Mouse (Mus musculus): Measurements from ENCODE around the gene Gm20696. TPM values are rescaled to one million over a fixed set of nuclear protein-coding genes. Genes with fewer than 3 reads are reported as not detected.
A peak's percentile ranks its signal among the peaks of the same experiment; 100 is the strongest.

Gene Gm20696
- 1.5 and 1.6 TPM in 2 replicates for polyA plus RNA-seq (2012; rRNA removed)

DNA sequence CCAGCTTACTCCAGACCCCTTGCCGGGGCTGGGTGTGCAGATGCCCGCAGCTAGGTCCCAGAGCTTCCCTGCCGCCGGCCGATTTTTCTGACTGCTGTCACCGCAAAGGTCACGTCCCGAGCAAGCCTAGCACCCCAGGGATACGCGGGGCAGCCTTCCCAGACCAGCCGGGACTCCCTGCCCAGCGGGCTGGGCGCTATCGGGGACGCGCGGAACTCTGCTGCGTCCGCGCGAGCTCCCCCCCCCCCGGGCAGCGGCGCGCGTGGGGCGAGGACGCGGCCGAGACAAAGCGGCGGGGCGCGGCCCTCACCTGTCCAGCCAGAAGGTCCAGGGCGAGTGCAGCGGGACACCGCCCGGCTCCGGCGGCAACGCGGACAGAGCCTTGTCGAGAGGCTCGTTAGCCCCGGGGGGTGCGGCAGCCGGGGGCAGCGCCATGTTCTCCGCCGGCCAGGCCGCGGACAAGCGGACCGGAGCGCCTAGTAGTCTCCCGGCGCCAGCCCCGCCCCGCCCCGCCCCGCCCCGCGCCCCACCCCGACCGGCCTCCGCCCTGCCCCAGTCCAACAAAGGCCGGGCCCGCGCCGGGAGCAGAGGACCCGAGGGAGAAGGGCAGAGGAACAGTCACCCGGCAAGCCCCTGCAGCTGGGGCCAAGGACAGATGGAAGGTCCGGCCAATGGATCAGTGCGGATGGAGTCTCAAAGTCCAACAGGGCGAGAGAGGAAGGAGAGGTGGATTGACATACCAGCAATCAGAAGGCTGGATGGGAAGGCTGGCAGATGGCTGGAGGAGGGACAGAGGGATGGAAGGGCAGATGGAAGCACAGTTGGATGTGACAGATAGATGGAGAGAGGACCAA lies at the start of gene Gm20696, which contains the start of gene Eif4e3:
TSS of gene Gm20696 (minus strand) at position 480 of the 854 bp plus-strand sequence.
TSS of gene Eif4e3 (minus strand) at position 454 of the 854 bp plus-strand sequence.
- DNase-seq (ENCODE audit: extremely low spot score in 1 of 2, low spot score in 1 of 2), result no peak

DNA sequence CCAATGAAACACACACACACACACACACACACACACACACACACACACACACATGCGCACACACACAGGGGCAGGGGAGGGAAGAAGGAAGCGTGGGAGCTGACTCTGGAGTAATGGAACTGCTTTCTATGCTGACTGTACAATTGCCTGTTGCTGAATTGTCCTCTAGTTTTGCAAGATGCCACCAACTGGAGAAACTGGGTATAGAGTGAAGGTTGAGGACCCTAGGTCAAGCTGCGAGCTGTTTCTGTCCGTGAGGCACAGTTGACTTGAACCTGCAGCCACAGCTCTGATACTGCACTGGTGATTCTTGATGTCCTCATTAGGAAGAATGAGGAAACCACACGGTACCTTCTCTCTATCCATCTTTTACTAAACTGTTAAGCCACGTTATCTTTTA lies 49.3 kb upstream of the Gm20696 start:
- DNase-seq (ENCODE audit: extremely low spot score in 1 of 2, low spot score in 1 of 2), result no peak

DNA sequence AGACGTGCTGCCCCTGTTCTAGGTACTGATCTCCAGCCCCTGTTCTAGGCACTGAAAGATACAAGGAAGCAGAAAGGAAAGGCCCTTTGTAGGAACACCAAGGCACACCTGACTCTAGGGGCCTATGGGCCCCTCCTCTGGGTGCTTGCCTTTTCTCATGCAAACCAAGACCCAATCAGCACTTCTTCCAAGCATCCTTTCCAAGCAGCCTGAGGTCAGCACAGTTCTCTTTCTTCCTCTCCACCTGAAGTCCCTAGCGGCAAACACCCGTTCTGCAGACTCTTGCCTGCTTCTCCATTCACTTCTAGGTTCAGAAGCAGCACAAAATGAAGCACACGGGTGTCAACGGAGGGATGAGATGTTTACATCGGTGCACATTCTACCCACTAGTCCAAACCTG lies 48.6 kb upstream of the Gm20696 start:
- no peak for DNase-seq (ENCODE audit: extremely low spot score in 1 of 2, low spot score in 1 of 2)

DNA sequence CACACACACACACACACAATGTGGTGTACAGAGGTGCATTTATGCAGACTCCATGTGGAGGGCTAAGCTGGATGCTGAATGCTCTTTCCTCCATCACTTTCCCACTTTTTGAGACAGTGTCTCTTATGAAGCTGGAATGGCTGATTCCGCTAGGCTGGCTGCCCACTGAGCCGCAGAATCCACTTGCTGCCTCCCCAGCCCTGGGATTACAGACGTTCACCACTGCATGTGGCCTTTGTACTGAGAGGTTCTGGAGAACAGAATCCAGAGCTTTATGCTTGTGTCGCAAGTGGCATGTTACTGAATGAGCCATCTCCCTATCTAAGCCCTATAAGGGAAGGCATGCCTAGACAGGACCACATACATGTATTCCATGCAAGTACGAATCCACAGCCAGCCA lies 46.7 kb upstream of the Gm20696 start:
- no peak for DNase-seq (ENCODE audit: extremely low spot score in 1 of 2, low spot score in 1 of 2)

DNA sequence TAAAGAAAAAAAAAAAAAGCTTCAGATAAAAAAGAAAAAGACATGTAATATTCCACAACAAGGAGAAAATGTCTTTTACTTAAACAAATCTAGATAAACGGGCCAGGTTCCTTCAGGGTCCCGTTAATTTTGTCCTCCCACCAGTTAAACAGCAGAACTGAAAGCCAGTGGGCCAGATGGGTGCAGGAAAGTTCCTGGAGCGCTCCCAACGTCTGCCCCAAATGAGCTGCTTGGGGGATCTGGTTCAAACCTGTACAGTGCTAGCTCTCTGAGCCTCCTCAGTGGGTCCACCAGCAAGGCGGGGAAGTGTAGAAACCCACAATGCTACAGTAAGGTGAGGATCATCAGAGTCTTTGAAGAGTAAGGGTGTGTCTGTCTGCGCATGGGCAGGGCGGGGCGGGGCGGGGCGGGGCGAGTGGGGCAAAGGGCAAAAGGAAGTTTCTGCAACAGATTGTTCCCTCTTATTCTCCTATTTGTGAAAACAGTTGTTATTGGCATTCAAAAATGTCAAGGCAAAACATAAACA lies 45.0 kb upstream of the Gm20696 start:
- DNase-seq (ENCODE audit: extremely low spot score in 1 of 2, low spot score in 1 of 2), result no peak

DNA sequence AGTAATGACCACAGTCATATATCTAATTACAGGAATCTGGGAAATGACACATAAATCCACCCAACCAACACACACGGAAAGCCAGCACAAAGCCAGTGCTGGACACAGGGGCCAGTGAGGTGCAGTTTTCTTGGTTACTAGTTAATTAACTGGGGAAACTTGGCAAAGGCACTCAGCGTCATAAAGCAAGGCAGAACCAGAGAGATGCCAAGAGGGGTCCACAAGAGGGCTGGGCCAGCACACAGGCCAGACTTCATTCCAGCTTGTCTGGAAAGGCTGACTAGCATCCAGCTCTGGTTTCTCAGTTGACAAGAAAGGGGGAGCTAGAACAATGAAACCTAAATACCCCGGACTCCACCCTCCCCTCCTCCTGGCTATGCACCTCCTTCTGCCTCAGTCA lies 33.9 kb upstream of the Gm20696 start:
- DNase-seq (ENCODE audit: extremely low spot score in 1 of 2, low spot score in 1 of 2), result no peak

DNA sequence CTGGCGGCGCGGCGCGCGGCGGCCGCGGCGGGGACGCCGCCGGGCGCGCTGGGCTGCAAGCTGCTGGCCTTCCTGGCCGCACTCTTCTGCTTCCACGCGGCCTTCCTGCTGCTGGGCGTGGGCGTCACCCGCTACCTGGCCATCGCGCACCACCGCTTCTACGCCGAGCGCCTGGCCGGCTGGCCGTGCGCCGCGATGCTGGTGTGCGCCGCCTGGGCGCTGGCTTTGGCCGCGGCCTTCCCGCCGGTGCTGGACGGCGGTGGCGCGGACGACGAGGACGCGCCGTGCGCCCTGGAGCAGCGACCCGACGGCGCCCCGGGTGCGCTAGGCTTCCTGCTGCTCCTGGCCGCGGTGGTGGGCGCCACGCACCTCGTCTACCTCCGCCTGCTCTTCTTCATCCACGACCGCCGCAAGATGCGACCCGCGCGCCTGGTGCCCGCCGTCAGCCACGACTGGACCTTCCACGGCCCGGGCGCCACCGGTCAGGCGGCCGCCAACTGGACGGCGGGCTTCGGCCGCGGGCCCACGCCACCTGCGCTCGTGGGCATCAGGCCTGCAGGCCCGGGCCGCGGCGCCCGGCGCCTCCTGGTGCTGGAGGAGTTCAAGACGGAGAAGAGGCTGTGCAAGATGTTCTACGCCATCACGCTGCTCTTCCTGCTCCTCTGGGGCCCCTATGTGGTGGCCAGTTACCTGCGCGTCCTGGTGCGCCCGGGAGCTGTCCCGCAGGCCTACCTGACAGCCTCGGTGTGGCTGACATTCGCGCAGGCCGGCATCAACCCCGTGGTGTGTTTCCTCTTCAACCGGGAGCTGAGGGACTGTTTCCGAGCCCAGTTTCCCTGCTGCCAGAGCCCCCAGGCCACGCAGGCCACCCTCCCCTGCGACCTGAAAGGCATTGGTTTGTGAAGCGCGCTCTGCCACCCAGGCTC lies 26.6 kb upstream of the Gm20696 start:
- peak in 1 of 2 experiments; percentile 24 for DNase-seq (ENCODE audit: extremely low spot score in 1 of 2, low spot score in 1 of 2)

DNA sequence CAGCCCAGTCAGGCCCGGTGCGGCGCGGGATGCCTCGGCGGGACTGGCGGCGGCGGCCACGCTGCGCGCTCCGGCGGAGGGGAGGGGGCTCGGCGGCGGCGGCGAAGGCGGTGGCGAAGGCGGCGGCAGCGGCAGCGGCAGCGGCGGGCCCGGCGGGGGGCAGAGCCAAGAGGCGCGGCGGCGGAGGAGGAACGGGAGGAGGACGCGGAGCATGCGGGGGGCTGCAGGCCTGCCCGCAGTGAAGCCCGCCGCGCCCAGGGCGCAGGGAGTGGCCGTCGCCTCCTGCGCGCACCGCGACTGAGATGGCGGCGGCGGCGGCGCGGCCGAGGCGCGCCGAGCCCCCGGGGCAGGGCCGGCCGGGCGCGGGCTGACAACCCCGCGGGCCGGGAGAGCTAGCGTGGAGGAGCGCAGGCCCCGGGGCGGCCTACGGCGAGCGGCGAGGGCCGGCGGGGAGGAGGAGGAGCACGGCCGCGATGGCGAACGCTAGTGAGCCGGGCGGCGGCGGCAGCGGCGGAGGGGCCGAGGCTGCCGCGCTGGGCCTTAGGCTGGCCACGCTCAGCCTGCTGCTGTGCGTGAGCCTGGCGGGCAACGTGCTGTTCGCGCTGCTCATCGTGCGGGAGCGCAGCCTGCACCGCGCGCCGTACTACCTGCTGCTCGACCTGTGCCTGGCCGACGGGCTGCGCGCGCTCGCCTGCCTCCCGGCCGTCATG lies 25.8 kb upstream of the Gm20696 start, which contains the start of gene Gpr27:
TSS of gene Gpr27 (plus strand) at position 474 of the 710 bp plus-strand sequence.
- DNase-seq (ENCODE audit: extremely low spot score in 1 of 2, low spot score in 1 of 2), result peak in 1 of 2 experiments; percentile 49

DNA sequence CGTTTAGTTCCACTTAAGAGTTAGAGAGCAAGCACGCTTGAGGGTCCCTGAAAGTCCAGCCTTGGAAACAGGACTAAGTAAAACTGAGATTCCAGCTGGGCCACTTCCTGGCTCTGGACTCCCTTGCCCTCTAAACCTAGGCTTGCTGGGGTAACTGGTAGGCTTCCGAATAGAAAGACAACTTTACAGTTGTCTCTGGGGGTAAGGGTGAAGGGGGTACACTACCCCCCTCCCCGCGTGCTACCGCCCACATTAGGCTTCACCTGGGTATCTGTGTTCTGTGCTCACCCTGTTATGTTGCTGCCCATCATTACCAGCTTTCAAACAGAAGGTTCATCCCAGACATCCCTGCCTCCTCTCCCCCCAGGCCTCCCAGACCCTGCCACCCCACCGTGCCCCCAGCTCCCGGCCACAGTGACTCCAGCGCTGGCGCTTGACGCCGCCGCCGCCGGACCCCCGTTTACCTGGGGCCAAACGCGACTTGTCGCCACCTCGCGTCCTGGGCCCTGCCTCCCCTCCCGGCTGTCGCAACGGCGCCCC lies 25.1 kb upstream of the Gm20696 start:
- DNase-seq (ENCODE audit: extremely low spot score in 1 of 2, low spot score in 1 of 2), result no peak

DNA sequence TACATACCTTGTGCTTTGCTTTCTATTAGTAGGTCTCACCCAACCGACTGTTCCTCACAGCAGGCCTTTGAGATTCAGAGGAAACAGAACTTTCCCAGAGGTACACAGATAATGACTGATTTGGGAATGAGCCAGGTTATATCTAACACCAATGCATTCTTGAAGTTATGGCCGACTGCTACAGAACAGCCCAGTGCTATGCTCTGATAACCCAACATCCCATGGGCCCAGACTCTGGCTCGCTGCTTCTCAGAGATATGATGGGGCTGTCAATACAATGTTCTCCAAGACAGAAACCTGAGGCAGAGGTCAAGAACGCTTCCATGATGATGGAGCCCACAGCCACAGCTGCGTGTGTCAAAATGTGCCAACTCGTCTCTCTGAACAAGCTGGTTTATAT lies 21.9 kb upstream of the Gm20696 start:
- DNase-seq (ENCODE audit: extremely low spot score in 1 of 2, low spot score in 1 of 2), result no peak

DNA sequence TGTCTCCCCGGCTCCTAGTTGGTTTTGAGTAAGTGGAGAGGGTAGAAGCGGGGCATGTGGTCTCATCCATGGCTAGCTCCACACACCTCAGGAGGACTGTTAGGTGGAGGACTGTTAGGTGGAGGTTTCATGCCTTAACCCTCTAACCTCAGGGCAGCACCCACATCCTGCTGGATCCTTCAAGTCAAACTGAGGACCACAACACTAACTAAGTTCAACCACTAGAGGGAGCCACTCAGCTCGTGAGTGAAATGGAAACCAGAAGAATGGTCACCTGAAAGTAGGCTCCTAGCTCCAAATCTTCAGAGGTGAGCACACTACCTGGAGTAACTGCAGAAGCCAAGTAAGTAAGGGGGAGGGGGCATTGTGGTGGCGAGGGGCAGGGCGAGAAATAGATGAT lies 18.3 kb upstream of the Gm20696 start:
- DNase-seq (ENCODE audit: extremely low spot score in 1 of 2, low spot score in 1 of 2), result no peak

DNA sequence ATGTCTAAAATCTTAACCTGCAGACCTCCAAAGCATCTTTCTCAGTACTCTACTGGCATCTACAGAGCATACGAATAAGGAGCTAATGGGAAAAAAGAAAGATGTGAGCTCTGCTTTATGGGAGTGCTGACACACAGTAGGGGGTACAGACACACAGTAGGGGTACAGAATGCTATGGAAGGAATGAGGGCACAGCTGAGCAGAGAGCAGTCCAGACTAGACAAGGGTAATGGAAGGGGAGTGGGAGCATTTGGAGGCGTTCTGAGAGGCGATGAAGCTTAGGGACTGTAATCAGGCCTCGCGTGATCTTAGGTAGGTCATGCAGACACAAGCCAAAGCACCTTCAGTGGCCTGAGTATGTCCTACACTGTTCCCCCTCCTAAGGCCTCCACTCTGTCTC lies 17.4 kb upstream of the Gm20696 start:
- DNase-seq (ENCODE audit: extremely low spot score in 1 of 2, low spot score in 1 of 2), result no peak

DNA sequence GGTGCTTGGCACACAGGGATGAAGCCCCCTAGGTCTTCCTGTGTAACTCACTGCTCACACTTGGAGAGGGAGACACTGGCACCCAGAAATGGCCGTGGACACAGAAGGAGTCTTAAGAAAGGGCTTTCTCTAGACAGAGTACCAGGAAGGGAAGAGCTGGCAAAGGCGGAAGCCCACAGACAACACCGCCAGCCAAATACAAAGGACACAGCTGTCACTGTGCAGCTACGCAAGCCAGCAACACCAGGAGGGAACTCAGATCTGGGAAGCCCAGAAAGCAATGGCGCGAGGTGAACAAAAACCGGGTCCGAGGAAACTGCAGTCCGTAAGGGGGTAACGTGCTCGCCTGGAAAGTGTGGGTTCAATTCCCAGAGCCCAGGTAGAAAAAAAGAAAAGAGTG lies 11.5 kb upstream of the Gm20696 start:
- DNase-seq (ENCODE audit: extremely low spot score in 1 of 2, low spot score in 1 of 2), result no peak

DNA sequence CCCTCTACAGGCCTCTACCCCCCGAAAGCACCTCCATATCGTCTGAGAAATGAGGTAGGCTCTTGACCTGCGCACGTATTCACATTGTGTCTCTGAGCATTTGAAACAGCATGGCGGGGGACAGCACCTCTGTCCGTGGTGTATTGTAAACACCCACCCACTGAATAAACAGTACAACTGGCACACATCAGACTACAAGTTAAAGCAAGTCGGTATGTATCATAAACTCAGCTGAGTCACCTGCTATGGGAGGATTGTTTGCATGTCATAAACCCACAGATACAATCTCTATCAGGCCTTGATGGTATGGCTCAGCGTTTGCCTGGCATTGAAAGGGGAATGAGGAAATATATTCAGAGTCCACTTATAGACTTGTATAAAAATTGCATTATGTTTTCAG lies 10.7 kb upstream of the Gm20696 start:
- no peak for DNase-seq (ENCODE audit: extremely low spot score in 1 of 2, low spot score in 1 of 2)

DNA sequence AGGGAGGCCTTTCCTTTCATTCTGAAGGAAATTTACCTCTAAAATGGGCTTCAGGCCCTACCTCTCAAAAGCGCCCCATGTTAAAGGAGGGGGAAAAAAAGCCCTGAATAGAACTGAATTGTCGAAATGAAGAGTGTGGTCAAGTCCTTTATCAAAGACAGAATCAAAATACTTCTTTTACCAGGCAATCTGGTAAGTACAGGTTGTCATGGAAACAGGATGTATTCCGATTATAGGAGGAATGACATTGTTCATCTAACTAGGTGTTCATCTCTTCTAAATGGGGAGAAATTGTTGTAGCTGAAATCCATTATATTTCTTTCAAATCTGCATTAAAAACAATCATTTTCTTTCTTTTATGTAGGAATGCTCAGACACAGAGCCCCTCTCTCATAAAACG lies 7.9 kb upstream of the Gm20696 start:
- DNase-seq (ENCODE audit: extremely low spot score in 1 of 2, low spot score in 1 of 2), result no peak

DNA sequence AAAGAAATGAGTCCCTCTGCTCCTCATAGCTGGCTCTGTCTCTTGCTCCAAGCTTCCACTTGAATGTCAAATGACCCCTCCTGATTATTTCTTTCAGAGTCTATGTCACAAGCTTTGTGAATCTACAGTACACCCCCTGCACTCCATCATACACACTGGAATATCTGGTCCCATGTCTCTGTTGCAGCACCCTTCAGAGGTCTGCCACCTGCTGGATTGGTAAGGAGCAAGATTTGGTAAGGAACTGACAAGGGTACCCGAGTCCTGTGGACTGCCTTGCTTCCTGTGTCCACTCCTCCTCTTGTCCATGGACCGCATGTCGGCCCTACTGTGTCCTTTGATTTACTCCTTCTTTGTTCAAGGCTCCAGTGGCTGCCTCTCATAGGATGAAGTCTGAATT lies 5.2 kb upstream of the Gm20696 start:
- no peak for DNase-seq (ENCODE audit: extremely low spot score in 1 of 2, low spot score in 1 of 2)

DNA sequence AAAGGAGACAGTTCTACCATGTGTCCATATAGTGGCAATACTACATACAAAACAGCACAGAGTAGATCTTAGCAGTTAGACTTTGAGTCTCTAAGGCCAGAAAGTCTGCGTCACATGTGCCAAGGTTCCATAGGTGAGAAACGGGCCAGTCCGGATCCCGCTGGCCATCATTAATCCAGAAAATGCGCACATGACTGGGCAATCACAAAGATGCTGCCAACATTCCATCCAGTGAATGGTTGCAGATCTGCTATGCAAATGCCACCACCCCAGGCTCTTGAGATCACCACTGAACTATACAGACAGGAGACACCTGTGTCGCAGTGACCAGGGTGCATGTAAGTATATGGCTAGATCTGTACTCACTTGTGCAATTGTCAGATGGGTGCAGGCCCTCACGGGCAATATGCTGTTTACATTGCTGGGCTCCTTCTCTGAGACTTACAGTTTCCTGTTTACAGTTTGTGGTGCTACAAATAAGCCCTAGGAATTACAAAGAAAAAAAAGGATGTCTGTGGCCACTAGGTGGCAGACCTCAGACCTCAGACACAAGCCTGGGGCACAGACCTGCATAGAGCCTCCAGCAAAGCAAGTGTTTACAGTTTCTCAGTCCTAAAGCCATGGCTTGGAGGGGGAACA lies 4.0 kb upstream of the Gm20696 start:
- peak; percentile 52 to 80 for DNase-seq (ENCODE audit: extremely low spot score in 1 of 2, low spot score in 1 of 2)

DNA sequence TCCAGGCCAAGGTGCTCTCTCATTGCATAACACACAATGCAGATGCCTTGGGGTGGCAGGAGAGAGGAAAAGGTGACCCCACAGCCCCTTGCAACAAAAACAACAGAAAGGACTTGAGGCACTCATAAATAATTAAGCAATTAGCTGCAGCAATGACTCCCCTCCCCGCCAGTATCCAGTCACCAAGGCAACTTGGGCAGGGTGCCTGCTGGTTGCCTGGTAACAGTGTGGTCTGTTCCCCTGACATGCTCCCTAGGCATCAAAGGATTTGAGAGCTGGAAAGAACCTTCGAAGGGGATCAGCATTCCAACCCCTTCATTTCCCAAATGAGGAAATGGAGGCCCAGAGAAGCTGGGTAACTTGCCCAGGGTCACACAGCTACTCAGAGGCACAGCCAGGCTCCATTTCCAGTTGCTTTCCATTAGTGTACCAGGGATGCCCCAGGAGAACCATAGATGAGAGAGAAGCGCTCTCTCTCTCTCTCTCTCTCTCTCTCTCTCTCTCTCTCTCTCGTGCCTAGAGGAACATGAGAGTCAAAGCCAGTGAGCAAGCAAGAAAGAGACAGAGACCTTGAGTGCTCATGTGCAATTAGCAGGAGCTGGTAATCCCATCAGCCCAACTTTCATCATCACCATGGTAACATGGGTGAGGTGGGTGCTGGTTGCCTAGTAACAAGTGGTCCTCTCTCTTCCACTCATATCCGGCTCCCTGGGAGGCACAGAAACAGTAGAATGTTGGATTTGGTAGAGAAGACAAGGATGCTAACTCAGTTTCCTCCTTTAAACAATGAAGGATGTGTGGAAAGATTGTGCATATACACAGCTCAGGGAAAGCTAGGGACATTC lies 3.1 kb upstream of the Gm20696 start:
- peak; percentile 69 to 82 for DNase-seq (ENCODE audit: extremely low spot score in 1 of 2, low spot score in 1 of 2)

DNA sequence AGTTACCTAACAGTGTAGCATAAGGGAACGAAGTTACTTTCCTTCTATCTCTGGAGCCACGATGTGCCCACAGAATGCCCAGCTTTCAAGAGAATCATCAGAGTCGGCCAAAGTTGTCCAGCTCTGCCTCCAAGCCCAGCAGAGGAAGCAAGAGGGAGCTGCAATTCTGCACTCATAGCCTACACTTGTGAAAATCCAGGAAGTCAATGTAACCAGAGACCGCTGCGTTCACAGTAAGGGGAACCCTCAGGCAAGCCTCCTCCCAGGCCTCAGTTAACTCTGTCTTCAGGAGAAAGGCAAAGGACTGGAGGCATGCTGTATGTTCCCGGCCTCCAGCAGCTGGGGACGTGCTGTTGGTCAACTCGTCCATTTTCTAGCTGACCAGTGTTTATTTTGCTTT lies 693 bp upstream of the Gm20696 start:
- DNase-seq (ENCODE audit: extremely low spot score in 1 of 2, low spot score in 1 of 2), result no peak
